Mouse (Mus musculus) hindbrain, embryonic 10.5 days (tissue): ENCODE measurements at regions not wholly inside any gene's neighbourhood (a gene's known extent, or its start where the extent isn't known, plus 50 kb on each side); places are given as distances from the start of the nearest gene placed in this dataset.

Experiments
- DNase-seq: peaks from one replicate; pipeline ENCODE4 v3.0.0-alpha.2; 2017; ENCODE audit warnings: low spot score
- H3K27ac ChIP-seq: fragments of 300-500 bp; sonication (generic); 2 replicates; pipeline ENCODE4 v1.5.1; 2016; ENCODE audit warnings: mild to moderate bottlenecking, moderate library complexity
- H3K27me3 ChIP-seq: fragments of 300-500 bp; sonication (generic); 2 replicates; pipeline ENCODE4 v1.6.1; 2016; ENCODE audit warnings: mild to moderate bottlenecking; ENCODE audit not compliant: poor library complexity, insufficient read depth, severe bottlenecking
- H3K36me3 ChIP-seq: fragments of 300-500 bp; sonication (generic); 2 replicates; pipeline ENCODE4 v1.6.1; 2016; ENCODE audit warnings: mild to moderate bottlenecking, moderate library complexity
- H3K4me1 ChIP-seq: fragments of 300-500 bp; sonication (generic); replicated peaks from 2 replicates; pipeline ENCODE4 v1.6.1; 2016; ENCODE audit warnings: mild to moderate bottlenecking
- H3K4me3 ChIP-seq: fragments of 300-500 bp; sonication (generic); 2 replicates; pipeline ENCODE4 v1.5.1; 2016; ENCODE audit warnings: mild to moderate bottlenecking, moderate library complexity
- H3K9me3 ChIP-seq: fragments of 300-500 bp; sonication (generic); 2 replicates; pipeline ENCODE4 v1.6.1; 2016; ENCODE audit warnings: mild to moderate bottlenecking, moderate library complexity
- WGBS: fragments of 180-500 bp; shearing (Covaris S2); methylation state at CpG from one replicate; pipeline ENCODE4 v1.1.7; 2016; 5-methylcytosine and 5-hydroxymethylcytosine counted together

GRCm38 (mm10) chr14:29839576-29839975, 117.9 kb upstream of the Cacna2d3 start:
- Histone ChIP-seq H3K9me3 (no peaks in the 10 kb centered on the region), H3K36me3 (no peaks in the 10 kb centered on the region), H3K27ac (no peak overlapping the region), H3K4me3 (no peak overlapping the region), H3K27me3 (no peaks in the 10 kb centered on the region), H3K4me1 (no peaks in the 10 kb centered on the region)
- 89% methylated on average over 3 of the region's 3 CpGs for WGBS
- no peak for DNase-seq

- 89% methylated on average over 7 of the region's 7 CpGs for WGBS
- Histone ChIP-seq H3K27ac (no peak overlapping the region), H3K9me3 (no peaks in the 10 kb centered on the region), H3K4me3 (no peak overlapping the region), H3K36me3 (no peaks in the 10 kb centered on the region), H3K27me3 (no peaks in the 10 kb centered on the region), H3K4me1 (no peaks in the 10 kb centered on the region)
- DNase-seq = no peak
Measured at GRCm38 (mm10) chr14:29841361-29842117, 119.9 kb upstream of the Cacna2d3 start.

GRCm38 (mm10) chr14:29847661-29848060, 120.4 kb upstream of the Selenok start:
- no peaks in the 10 kb centered on the region for H3K9me3 ChIP-seq
- no peak overlapping the region for H3K4me3 ChIP-seq
- H3K27ac ChIP-seq = no peak overlapping the region
- no peaks in the 10 kb centered on the region for H3K4me1 ChIP-seq
- H3K27me3 ChIP-seq = no peaks in the 10 kb centered on the region
- no peak for DNase-seq
- H3K36me3 ChIP-seq = no peaks in the 10 kb centered on the region
- 89% methylated on average over 7 of the region's 7 CpGs for WGBS

- H3K9me3 ChIP-seq = no peaks in the 10 kb centered on the region
- H3K4me1 ChIP-seq = no peaks in the 10 kb centered on the region
- DNase-seq = no peak
- H3K36me3 ChIP-seq = no peaks in the 10 kb centered on the region
- no peak overlapping the region for H3K27ac ChIP-seq
- 83% methylated on average over 5 of the region's 5 CpGs for WGBS
- no peak overlapping the region for H3K4me3 ChIP-seq
- H3K27me3 ChIP-seq = no peaks in the 10 kb centered on the region
Measured at GRCm38 (mm10) chr14:29851286-29851685, 116.8 kb upstream of the Selenok start.

GRCm38 (mm10) chr14:29851956-29852725, 116.0 kb upstream of the Selenok start:
- H3K9me3 ChIP-seq = no peaks in the 10 kb centered on the region
- DNase-seq = no peak
- no peaks in the 10 kb centered on the region for H3K4me1 ChIP-seq
- H3K27ac ChIP-seq = no peak overlapping the region
- no peak overlapping the region for H3K4me3 ChIP-seq
- 89% methylated on average over 11 of the region's 11 CpGs for WGBS
- no peaks in the 10 kb centered on the region for H3K27me3 ChIP-seq
- H3K36me3 ChIP-seq = no peaks in the 10 kb centered on the region

- Histone ChIP-seq H3K9me3 (no peaks in the 10 kb centered on the region), H3K4me1 (no peaks in the 10 kb centered on the region), H3K4me3 (no peak overlapping the region), H3K27ac (no peak overlapping the region), H3K27me3 (no peaks in the 10 kb centered on the region), H3K36me3 (no peaks in the 10 kb centered on the region)
- 92% methylated on average over 1 of the region's 1 CpGs for WGBS
- DNase-seq = no peak
Measured at GRCm38 (mm10) chr14:29862032-29862431, 106.1 kb upstream of the Selenok start.

GRCm38 (mm10) chr14:29866455-29867275, 101.4 kb upstream of the Selenok start:
- no peaks in the 10 kb centered on the region for H3K27me3 ChIP-seq
- 91% methylated on average over 7 of the region's 7 CpGs for WGBS
- DNase-seq = no peak
- H3K9me3 ChIP-seq = no peaks in the 10 kb centered on the region
- no peaks in the 10 kb centered on the region for H3K36me3 ChIP-seq
- no peak overlapping the region for H3K4me3 ChIP-seq
- no peaks in the 10 kb centered on the region for H3K4me1 ChIP-seq
- no peak overlapping the region for H3K27ac ChIP-seq

- Histone ChIP-seq H3K4me1 (no peaks in the 10 kb centered on the region), H3K27ac (no peak overlapping the region), H3K9me3 (no peaks in the 10 kb centered on the region), H3K27me3 (no peaks in the 10 kb centered on the region), H3K36me3 (no peaks in the 10 kb centered on the region), H3K4me3 (no peak overlapping the region)
- DNase-seq = no peak
- WGBS = 69% methylated on average over 6 of the region's 6 CpGs
Measured at GRCm38 (mm10) chr14:29867311-29867710, 100.8 kb upstream of the Selenok start.

- Histone ChIP-seq H3K4me3 (no peak overlapping the region), H3K27ac (no peak overlapping the region), H3K9me3 (no peaks in the 10 kb centered on the region), H3K36me3 (no peaks in the 10 kb centered on the region), H3K4me1 (no peaks in the 10 kb centered on the region), H3K27me3 (no peaks in the 10 kb centered on the region)
- 93% methylated on average over 9 of the region's 9 CpGs for WGBS
- no peak for DNase-seq
Measured at GRCm38 (mm10) chr14:29869930-29870329, 98.2 kb upstream of the Selenok start.

GRCm38 (mm10) chr14:29876668-29877067, 91.4 kb upstream of the Selenok start:
- Histone ChIP-seq H3K9me3 (no peaks in the 10 kb centered on the region), H3K4me1 (no peaks in the 10 kb centered on the region), H3K27me3 (no peaks in the 10 kb centered on the region), H3K4me3 (no peak overlapping the region), H3K27ac (no peak overlapping the region), H3K36me3 (no peaks in the 10 kb centered on the region)
- no peak for DNase-seq
- 89% methylated on average over 4 of the region's 4 CpGs for WGBS

GRCm38 (mm10) chr14:29877671-29878422, 90.3 kb upstream of the Selenok start:
- Histone ChIP-seq H3K27ac (no peak overlapping the region), H3K27me3 (no peaks in the 10 kb centered on the region), H3K36me3 (no peaks in the 10 kb centered on the region), H3K4me1 (no peaks in the 10 kb centered on the region), H3K4me3 (no peak overlapping the region), H3K9me3 (no peaks in the 10 kb centered on the region)
- DNase-seq = no peak
- 77% methylated on average over 11 of the region's 11 CpGs for WGBS

GRCm38 (mm10) chr14:29878423-29878800, 89.7 kb upstream of the Selenok start:
- no peaks in the 10 kb centered on the region for H3K4me1 ChIP-seq
- H3K4me3 ChIP-seq = no peak overlapping the region
- no peaks in the 10 kb centered on the region for H3K9me3 ChIP-seq
- WGBS = 85% methylated on average over 7 of the region's 7 CpGs
- no peak for DNase-seq
- H3K27ac ChIP-seq = no peak overlapping the region
- H3K36me3 ChIP-seq = no peaks in the 10 kb centered on the region
- H3K27me3 ChIP-seq = no peaks in the 10 kb centered on the region
